Mouse (Mus musculus): ENCODE results near the gene Fam69a.
"Not testable (repeated sequence)": the region's sequence is repeated elsewhere in the genome, so short reads cannot be mapped to it uniquely, and the experiment has no call there.

Gene Fam69a

DNA sequence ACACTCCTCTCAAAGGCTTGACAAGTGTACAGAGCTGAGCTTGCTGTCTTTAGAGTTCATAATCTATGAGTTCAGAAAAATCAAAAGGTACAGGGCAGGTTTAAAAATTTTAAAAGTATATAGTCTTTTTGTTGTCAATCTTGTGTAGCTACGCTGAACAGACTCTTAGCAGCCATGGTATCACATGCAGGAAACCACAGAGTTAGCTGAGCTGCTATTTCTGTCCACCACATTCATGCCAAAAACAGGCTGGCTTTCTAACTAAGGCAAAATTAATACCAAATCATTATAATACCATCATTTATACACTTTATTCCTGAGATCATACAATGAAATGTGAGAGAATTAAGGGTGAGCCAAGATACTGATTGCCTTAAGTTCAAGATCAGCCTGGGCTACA is 40.4 kb downstream of the Fam69a start:
- no peak for DNase-seq (ENCODE audit: low spot score)

DNA sequence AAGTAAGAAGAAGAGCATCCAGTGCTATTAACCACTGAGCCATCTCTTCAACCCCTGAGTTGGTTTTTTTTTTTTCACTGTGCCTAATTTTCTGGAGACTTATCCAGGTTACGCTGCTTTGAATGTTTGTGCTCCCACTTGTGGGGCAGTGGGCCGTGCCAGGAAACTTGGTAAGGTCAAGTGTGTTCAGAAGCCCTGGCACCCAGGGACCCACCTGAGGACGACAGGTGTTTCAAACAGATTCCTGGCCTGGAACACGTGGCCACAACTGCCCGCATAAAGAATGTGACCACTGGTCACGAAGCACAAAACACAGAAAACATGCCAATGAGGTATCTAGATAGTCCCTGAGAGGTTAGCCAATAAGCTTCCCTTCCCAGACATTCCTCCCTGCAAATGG is 43.4 kb downstream of the Fam69a start:
- no peak for DNase-seq (ENCODE audit: low spot score)

DNA sequence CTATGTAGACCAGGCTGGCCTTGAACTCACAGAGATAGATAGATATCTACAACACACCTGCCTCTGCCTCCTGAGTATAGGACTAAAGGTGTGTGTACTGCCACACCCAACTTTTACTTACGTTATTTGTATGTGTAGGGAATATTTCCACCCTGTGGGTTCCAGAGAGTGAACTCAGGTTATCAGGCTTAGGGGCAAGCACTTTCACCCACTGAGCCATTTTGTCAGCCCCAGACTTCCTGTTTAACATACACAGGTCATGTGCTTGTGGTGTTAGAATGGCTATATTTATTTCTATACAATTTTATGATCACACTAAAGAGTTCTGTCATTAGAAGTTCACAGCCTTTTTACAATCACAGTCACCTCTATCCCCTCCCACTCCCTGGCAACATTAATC is 43.9 kb downstream of the Fam69a start:
- no peak for DNase-seq (ENCODE audit: low spot score)

DNA sequence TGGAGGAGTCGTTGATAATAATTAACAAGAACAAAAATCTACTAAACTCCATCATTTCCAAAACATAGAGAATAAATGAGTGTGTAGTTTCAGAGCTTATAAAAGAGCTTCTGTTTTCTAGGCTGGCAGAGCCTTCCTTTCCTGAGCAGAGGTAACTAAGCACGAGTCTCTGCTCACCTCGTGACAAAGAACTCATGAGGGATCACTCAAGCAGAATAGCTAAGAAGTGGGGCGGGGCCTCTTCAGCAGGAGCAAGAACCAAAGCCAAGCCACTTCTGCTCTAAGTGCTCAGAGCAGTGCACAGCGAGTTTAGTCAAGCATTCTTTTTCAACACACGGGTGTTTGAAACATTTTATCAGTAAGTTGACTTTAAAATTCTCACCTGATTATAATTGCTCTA is 45.7 kb downstream of the Fam69a start:
- no peak for DNase-seq (ENCODE audit: low spot score)

DNA sequence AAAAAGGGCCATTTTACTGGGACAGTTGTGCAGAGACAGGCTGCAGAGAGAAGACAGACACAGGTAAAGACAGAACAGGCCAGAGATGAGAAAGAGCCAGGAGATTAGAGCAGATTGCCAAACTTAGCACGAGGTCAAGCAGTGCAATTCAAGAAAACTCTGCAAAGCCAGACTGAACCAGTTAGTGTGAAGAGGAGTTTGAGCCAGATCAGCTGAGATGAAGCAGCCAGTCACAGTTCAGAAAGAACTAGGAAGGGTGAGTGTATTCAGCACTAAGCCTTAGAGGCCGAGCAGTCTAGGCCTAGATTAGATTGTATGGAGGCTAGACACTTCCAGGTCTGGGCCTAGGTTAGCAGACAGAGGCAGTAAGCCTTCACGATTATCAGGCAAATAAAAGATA is 47.2 kb downstream of the Fam69a start:
- no peak for DNase-seq (ENCODE audit: low spot score)

DNA sequence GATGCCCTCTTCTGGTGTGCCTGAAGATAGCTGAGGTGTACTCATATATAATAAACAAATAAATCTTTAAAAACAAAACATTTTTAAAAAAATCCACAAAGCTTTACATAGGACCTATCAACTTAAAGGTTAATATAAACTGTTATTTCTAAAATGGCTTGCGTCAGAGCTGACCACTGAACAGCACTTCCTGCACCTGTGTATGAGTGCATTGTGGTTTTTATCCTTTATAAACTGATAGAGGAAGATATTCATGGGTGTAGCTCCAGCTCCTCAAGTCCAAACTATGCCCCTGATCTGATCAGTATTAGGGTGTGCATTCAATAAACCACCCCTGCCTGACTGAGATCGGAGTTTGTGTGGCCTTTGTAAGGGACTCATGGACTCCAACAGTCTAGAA is 48.0 kb downstream of the Fam69a start:
- DNase-seq (ENCODE audit: low spot score), result no peak

DNA sequence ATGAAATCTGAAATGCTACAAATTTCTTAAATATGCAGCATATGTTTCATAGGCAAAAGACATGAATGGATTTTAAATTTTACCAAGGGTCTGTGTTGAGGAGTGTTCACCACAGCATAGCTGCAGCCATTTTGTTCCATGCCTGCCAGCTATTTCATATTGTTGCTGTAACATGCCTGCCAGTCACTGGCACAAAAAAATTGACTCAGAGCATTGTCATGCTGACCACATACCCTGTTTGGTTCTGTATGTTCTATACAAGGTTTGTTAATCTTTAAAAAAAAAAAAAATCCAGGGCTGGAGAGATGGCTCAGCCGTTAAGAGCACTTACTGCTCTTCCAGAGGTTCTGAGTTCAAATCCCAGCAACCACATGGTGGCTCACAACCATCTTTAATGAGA is 48.4 kb downstream of the Fam69a start:
- DNase-seq (ENCODE audit: low spot score), result not testable (repeated sequence)

DNA sequence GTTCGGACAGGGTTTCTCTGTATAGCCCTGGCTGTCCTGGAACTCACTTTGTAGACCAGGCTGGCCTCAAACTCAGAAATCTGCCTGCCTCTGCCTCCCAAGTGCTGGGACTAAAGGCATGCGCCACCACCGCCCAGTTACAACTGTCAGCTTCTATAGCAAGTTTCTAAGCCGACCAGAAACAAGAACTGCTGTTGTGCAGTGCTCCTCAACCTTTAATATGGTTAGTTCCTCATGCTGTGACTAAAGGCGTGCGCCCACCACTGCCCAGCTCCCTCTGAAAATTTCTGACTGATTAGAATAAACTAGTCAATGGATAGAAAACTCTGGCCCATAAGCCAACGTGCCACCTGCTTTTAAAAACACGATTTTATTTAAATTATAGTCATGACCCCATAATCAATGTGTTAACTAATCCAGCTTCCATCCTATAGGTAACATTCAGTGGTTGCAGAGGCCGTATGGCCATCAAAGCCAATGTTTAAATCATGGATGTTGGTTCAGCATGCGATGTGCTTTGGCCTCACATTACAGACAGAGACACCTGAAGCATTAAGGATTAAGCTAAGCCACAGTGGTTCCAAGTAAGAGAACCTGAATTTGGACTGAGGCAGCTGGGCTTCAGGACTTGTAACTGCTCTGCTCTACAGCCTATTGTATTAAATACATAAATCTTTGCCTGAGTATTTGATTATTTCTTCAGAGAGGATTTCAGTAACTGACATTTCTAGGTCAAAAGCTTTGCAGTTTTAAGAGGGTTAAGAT is 50.1 kb downstream of the Fam69a start:
- no peak for DNase-seq (ENCODE audit: low spot score)

DNA sequence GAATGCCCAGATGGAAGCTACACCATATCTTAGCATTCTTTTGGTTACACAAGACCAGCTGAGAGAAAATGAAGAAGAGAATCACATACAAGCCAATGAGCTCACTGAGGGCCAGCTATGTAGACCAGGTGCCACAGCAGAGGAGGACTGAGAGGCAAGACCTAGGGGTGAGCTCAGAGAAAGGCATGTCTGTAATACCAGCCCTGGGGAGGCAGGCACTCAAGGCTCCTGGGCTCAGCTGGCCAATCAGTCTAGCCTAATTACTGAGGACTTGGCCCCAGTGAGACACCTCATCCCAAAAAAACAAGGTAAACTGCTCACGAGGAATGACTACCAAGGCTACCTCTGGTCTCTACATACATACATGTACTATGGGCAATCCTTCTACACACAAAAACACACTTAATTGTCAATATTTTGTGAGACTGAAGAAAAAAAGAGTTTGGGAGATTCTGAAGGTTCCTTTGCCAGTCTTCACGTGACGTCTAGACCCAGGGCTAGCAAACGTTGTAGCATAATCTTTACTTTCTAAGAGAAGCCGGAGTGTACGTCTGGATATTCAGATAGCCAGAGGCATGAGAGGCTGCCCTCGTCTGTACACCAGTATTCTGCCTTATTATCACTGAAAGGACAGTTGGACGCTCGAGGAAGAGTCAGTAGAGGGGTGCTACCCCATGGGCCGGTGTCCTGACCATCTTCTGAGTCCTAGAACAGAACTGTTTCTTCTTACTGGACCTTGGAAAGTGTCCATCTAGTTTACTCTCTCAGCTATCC is 51.9 kb downstream of the Fam69a start:
- no peak for DNase-seq (ENCODE audit: low spot score)

DNA sequence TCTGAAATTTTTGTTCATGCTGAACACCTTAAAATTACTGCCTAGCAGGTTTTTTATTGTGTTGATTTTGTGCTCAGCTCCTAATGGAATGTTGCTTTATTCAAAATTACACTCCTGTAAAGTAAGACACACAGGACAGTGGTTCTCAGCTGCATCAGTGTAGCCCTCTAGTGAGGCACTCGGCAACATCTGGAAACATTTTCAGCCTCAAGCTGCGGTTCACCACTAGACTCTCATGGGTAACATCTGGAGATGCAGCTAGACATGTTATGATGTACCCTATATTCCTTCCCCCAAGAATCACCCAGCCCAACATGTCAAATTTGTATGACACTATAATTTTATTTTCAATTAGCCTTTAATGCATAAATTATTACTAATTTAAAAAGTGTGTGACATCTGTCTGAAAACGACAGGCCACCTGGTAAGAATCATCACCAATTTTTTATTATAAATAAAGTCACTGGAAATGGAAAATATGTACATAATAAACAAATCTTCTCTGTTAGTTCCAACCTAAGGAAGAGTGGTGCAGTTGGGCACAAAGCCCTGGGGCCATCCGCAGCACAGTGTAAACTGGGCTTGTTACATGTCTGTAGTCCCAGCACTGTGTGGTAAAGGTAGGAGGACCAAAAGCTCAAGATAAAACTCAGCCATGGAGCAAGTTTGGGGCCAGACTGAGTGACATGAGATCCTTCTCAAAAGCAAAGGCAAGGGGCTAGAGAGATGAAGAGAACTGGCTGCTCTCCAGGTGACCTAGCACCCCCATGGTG is 53.5 kb downstream of the Fam69a start:
- no peak for DNase-seq (ENCODE audit: low spot score)

DNA sequence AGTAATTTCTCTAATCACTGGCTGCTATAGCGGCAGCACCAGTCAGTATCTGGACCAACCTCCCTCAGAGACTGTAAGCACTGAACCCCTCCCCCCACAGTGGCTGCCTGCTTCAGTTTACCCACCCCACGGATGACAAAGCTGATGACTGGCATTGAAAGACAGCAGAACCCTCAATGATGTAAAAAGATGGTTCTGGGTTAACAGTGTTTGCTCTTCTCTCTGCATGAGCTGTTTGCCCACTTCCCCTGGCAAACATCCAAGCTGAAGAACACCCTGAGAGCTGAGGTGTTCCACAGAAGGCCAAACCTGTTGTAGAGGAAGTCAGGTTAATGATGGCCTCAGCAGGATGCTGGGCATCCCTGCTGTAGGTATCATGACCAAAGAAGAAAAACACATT is 54.3 kb downstream of the Fam69a start:
- DNase-seq (ENCODE audit: low spot score), result no peak

DNA sequence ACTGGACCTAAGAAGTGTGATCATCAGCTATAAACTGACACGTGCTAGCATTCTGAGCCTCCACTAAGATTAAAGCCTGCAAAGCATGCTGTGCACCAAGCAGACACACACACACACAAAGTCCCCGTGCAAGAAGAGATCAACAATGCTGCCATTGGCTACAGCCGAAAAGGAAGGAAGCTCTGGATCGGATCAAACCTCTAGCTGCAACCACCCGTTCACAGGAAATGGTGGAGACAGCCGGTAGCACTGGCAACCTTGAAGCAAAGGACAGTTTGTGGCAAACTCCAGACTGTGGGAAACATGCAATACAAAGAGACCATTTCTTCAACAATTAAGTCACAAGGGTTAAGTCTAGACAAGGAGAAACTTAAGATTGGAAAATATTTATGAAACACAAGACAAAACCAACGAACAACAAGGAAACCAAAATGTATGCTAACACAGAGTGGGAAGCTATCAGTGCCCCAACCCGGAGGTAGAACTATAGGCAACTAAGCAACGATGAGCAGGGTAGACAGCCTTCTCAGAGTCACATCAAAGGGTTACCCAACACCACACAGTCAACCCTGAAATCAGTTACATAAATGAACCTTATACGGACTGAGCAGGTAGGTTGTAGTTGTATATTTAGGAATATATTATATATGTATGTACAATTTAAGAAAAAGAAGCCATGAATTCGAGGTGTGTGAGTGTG is 60.2 kb downstream of the Fam69a start:
- DNase-seq (ENCODE audit: low spot score), result no peak

DNA sequence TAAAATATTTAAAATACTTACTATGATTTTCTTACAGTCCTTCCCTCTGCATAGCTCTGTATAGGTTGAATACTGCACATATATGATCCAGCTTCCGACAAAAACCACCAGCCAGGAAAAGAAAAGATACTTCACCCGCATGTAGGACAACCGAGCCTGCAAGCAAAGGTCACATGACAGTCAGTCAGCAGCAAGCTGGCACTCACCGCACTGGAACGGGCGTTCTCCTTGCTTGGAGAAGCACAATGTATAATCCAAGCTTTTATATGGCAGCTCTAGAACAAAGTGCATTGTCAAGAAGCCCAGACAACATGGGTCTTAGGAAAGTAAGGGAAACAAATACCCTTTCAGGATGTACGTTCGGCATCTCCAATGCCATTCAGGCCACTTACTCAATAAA is 62.3 kb downstream of the Fam69a start:
- DNase-seq (ENCODE audit: low spot score), result no peak

DNA sequence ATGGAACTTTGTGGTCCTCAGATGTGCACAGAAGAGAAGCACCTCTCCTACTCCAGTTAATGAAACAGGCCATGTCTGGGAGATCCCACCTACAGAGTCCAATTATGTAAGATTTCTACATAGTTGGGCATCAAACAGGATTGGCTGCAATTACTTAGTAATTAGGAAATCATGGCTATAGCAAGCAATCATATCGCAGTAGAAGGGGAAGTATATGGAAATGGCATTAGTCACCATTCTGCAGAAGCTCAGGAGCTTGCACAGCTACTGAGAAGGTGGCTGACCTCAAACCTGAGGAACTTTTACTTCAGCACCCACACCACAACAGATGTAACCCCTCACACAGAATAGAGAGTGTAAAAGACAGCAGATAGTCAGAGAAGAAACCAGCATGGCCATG is 64.0 kb downstream of the Fam69a start:
- no peak for DNase-seq (ENCODE audit: low spot score)

DNA sequence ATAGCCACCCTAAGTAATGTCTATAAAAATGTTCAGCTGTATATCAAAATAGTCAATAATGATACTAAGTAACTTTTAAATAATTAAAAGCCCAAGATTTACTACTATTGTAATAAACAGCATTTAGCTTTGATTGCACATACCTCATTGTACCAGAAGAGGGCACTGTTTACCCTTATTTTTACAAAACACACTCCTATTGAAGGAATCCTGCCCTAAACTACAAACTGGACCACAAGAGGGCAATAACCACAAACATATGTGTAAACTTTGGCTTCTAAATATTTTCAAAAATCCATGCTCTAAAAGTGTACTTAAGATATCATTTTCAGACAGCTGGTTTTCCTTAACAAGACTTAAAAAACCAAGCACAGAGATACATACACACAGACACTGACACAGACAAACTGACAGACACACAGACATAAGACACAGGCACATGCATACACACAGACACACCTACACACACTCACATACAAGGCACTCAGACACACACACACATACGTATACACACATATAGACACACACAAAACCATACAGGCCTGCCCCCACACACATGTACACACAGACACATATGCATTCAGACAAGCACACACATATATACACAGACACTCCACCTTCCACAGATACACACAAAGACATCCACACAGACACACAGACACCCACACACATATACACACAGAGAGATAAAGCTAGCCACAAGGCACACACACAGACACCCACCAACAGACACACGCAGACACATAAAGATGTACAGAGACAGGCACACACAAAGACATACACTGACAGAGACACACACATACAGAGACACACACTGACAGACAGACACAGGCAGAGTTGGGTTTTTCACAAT is 65.3 kb downstream of the Fam69a start:
- DNase-seq (ENCODE audit: low spot score), result peak; percentile 81

DNA sequence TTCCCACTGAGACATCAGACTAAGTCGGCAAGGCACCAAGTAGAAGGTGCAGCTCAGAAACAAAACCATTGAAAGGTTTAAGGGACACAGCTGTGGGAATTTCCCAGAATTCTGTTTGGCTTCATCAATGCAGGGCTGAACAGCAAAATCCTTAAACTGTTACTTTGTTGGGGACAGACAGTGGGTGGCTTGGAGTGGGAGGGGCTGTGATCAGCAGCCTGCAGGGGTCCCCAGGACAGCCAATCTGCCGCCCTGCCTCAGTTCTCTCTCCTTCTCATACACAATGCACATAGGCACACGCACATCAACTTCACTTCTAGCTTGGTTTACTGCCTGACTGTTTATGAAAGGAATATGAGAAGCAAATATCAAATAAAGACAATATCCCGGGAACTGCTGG is 71.6 kb downstream of the Fam69a start:
- no peak for DNase-seq (ENCODE audit: low spot score)

DNA sequence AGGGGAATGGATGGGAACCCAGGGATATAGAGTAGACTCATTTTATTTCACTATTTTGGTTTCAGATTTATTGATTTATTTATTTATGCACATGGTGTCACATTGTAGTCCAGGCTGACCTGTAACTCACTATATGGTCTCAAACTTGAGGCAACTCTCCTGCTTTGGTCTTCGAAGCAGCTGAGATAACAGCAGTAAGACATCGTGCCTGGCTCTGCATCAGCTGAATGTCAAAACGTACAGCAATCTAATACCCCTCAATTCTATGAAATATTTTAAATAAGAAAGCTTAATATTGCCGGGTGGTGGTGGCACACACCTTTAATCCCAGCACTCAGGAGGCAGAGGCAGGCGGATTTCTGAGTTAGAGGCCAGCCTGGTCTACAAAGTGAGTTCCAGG is 75.9 kb downstream of the Fam69a start:
- no peak for DNase-seq (ENCODE audit: low spot score)

DNA sequence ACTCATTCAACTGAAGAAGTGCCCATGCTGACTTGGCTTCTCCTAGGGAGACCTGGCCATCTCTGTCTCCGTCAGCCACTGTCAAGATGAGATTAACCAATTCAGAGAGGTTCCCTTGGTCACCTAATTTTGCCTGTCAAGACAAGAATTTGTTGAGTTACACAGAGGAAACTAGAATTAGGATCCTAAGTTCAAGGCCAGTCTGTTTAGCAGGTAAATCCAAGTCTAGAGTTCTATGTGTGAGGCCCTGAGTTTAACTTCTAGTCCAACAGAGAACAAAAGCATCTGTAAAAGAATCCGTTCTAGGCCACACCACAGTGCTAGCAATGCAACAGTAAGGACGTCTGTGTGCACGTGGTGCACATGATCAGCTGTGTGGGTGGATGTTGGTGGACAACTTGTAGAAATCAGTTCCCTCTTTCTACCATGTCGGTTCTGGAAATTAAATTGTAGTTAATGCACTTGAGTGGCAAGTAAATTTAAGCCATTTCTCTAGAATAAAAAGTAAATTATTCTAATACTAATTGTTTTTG is 76.7 kb downstream of the Fam69a start:
- no peak for DNase-seq (ENCODE audit: low spot score)

DNA sequence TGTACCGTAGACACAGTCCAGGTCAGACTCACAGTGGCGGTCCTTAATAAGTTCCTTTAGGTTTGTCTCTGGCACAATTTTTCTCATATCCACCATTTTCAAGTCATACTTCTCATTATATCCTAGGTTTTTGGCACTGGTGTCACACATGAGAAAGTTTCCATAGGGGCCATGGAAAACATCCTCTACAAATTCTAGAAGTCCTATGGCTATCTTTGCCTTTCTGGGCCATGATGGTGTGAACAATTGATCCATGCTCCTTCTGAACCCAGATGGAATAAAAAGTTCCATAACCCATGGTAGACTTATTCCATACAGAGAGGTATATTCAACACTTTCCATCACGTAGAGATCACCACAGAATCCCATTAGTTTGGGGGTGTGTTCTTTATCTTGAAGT is 77.2 kb downstream of the Fam69a start:
- DNase-seq (ENCODE audit: low spot score), result no peak

DNA sequence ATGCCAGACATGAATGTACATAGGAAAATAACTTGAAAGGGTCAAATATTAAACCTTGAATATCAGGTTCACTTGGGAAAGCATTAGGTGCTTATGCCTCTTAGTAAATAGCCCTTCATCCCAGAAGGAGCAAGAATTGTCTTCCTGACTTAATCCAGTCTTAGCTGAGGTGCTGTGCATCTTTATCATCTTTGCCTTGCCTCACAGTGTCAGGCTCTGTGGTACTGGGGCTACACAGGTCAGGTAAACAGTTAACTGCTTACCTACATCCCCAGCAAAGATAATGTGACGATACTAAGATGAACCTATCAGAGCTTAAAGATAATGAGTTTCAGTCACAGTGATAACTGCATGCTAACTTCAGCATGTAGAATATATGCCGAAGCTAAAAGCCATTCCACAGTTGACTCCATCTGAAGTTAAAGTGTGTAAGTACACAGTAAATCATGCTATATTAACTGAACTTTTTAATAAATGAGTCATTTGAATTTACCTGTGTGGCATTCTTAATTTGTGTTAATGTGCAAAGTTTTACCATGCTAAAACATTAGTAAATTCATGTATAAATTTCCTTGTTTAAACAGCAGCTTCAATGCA is 78.3 kb downstream of the Fam69a start:
- no peak for DNase-seq (ENCODE audit: low spot score)

DNA sequence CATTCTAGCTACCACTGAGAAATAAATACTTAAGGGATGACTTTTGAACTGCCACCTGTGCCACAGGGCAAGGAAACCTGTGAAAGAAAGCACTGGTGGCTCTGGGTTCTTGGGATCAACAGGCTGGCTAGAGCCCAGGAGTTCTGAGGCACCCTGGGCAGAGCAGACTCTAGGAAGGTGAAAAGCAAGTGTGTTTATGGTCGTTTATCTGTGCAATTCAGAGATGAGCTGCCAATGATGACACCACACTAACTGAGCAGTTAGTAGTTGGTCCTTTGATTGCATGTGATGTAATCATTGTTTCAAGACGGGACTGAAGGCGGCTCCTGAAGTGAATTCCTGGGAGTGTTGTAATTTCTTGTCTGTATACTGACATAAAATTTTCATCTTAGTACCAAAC is 82.6 kb downstream of the Fam69a start:
- no peak for DNase-seq (ENCODE audit: low spot score)

Data from layer of hippocampus, adult 11-12 months (tissue).